Mouse (Mus musculus) cerebellum, adult (tissue): ENCODE measurements around the gene Clec9a.

Source experiments
- ATAC-seq: cut with Nextera tagmentation; 2 replicates; pipeline ENCODE4 v1.9.2; 2017; ENCODE audit warnings: mild to moderate bottlenecking, moderate library complexity, mixed read lengths; ENCODE audit not compliant: insufficient number of reproducible peaks, low FRiP score, low TSS enrichment

The Clec9a gene

DNA sequence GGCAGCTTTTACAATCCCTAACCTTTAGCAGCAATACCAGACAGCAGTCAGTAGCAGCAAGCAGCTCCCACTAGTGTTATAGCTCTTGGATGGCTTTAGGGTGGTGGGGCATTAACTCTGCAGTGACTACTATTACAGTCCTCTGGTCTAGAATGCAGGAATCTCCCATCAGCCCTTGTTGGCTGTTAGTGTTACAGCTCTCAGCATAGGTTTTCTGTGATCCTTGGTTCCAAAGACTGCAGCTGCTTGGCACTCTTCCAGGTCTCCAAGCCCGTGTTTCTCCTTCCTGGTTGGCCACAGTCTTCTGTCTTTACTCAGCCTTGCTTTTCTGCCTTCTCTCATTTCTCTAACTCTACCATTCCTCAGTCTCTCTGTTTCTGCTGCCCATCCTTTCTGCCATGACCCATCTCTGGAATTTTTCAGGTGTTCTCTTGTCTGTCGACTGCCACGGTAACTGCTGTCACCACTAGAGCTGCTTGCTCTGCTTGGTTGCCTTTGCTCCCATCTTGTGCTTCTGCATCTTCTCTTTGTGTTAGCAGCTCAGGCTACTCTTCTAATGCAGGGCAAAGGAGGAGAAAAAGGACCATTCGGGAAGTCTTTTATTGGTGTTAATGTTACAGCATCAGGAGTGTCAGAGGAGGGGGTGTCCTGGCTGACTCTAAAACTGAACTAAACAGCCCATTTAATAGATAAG is 14.5 kb downstream of the Clec9a start:
- ATAC-seq = 0 out of 2 replicates have a peak, but pooled peaks have one; percentile 20

- peak; percentile 73 for ATAC-seq
These were observed 15.0 kb downstream of the Clec9a start for GRCm38 (mm10) chr6:129423734-129424072.

GRCm38 (mm10) chr6:129425217-129425616 is 16.6 kb downstream of the Clec9a start:
- no peak for ATAC-seq

- no peak for ATAC-seq
These were observed 17.1 kb downstream of the Clec9a start for GRCm38 (mm10) chr6:129425812-129426211.

DNA sequence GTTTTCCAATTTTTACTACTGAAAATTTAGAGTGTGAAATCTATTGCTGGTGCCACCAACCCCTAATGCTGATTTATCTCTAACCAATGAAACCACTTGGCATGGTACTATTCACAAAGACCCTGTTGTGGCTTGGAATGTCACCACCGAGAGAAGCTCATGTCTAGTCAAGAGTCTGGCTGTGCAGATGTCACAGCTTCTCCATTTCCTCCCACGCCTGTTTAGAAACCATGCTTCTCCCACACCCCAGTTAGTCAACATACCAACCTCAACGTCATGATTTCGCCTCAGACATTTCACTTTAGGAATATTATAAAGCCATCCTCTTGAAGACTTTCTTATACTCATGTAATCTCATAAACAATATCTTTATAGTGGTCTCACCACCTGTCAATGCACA is 18.6 kb downstream of the Clec9a start:
- no peak for ATAC-seq

- no peak for ATAC-seq
These were observed 25.6 kb downstream of the Clec9a start for GRCm38 (mm10) chr6:129434239-129434638.

GRCm38 (mm10) chr6:129436025-129436424 is 27.4 kb downstream of the Clec9a start:
- ATAC-seq = no peak

DNA sequence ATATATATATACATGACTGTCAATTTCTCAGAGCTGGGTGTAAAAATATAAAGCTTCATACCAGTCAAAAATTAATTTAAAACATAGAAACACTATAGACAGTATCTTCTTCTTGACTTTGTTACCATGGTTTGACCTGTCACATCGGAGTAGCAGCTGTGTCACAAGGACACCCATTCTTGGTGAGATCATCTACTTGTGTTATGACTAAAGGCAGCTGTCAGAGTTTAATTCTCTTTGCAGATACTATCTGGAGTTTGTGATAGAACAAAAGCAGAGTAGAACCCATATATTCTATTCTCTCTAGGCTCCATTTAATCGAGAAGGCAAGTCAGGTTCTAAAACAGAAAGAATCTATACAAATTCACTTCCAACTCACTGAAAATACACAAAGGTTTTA is 29.4 kb downstream of the Clec9a start:
- ATAC-seq = no peak

GRCm38 (mm10) chr6:129449743-129450142 is 41.1 kb downstream of the Clec9a start:
- no peak for ATAC-seq

- peak; percentile 70; the same call in 1 of the 2 replicates for ATAC-seq
These were observed 42.9 kb downstream of the Clec9a start, which contains the start of gene Clec1a for GRCm38 (mm10) chr6:129451411-129452039. Gene Clec1a (minus strand): TSS chr6:129452000.

DNA sequence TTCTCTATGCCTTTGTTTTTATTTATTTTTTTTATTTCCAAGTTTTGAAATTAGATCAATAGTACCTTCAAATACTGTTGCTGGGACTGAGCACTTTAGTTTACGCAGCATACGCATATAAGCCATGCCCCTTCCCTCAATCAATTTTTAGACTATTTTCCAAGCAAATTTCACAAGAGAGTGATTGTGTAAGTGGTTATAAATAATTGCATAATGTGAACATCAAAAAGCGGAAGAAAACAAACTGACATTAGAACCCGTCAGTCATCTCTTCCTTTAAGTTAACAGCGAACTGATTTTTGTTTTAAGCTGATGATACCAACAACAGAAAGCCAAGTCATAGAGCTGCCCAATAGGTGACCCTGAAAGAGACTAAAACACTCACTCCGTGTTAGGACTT is 62.7 kb downstream of the Clec9a start:
- ATAC-seq = no peak

- ATAC-seq = no peak
These were observed 64.0 kb downstream of the Clec9a start for GRCm38 (mm10) chr6:129472627-129473026.
